Mouse (Mus musculus): ENCODE measurements around the gene Sun1.

- TF ChIP-seq SRF (IDR thresholded peaks at IDR 0.05; ENCODE audit: control insufficient read depth, insufficient read length, low read depth) (no peak), E2F4 (IDR thresholded peaks at IDR 0.05; ENCODE audit: insufficient read depth) (no peak), POLR2A (IDR thresholded peaks at IDR 0.05; ENCODE audit: insufficient read length, low read depth) (no peak), MAX (IDR thresholded peaks at IDR 0.05; ENCODE audit: low read depth) (no peak), POLR2AphosphoS2 (IDR thresholded peaks at IDR 0.05; ENCODE audit: insufficient read length, low read depth) (no peak), USF1 (IDR thresholded peaks at IDR 0.05; ENCODE audit: low read depth) (no peak), MYOG (IDR thresholded peaks at IDR 0.05; ENCODE audit: control insufficient read depth in 1 of 3, insufficient read depth in 1 of 3, insufficient read length in 2 of 3, low read depth in 2 of 3) (no peak), REST (IDR thresholded peaks at IDR 0.05; ENCODE audit: insufficient read depth, insufficient read length) (no peak), CEBPB (IDR thresholded peaks at IDR 0.05; ENCODE audit: insufficient read depth, poor library complexity, severe bottlenecking) (no peak), MYOD1 (IDR thresholded peaks at IDR 0.05; ENCODE audit: control insufficient read depth in 1 of 3, insufficient read length in 2 of 3, low read depth in 2 of 3) (no peak)
These were observed 50.8 kb downstream of the Sun1 start for GRCm38 (mm10) chr5:139251279-139251678.

Measured in myocyte (in vitro differentiated cells).